Comparison of ENCODE assay signal across 15 mouse cellular contexts in the genomic region with DNA sequence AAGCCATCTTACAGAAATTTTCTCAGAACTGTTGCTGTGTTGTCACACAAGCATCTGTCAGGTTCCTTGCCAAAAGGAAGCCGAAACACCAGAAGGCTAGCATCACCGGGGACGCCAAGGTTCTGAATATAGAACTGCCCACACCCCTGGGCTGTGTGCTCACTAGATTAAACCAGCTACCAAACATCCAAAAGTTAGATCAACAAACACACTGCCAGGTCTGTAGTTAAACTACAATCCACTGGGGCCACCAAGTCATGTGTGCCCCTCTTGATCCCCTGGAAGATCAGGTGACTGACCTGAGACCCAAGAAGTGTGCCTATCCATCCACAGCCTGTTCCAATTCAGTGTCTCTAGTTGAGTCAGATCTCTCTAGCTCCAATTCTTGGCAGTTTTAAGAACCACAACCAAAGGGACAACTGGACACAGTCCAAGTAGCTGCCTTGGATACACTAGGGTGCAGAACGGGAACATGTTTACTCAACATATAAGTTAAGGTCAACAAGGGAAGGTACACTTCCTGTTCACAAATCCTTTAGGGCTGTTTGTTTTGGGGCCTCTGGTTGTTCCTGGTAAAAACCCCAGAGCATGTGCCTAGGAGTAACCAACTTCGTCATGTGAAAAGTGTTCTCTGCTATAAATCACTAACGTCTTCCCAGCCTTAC.
DNase-seq lines count a peak whose midpoint lies in the region; ATAC-seq and TF ChIP-seq lines count a peak whose summit lies in the region.
"Had no signal": no experiment of that assay in that cellular context is flagged by ENCODE, and none has a peak within 500 bp of the region (broad histone marks: within the 10 kb centered on the region; RNA-seq: fewer than 3 reads in every experiment).

No protein-coding gene starts in this region.

- TF ChIP-seq EP300 in liver, embryonic 14.5 days (IDR thresholded peaks at IDR 0.05; ENCODE audit: low read depth), result no peak

- WGBS in liver, embryonic 14.5 days (ENCODE audit: insufficient replicate concordance), result 62% methylated on average over 6 of the region's 6 CpGs

- H3K36me3 ChIP-seq in liver, embryonic 14.5 days (replicated peaks; ENCODE audit: control insufficient read depth, insufficient read depth, low read depth), result no peaks in the 10 kb centered on the region

- ATAC-seq in liver, embryonic 14.5 days (ENCODE audit: insufficient read depth), result peak; percentile 59

- H3K9me3 ChIP-seq in liver, embryonic 14.5 days (ENCODE audit: control insufficient read depth, low read length), result no peaks in the 10 kb centered on the region

- no peak overlapping the region for H3K4me2 ChIP-seq in liver, embryonic 14.5 days (ENCODE audit: low read depth)

- no peak overlapping the region for H3K27ac ChIP-seq in liver, embryonic 14.5 days

- DNase-seq in adrenal gland, postnatal 10 days, result peak; percentile 20
- no peak for DNase-seq in adrenal gland, adult 18-20 months (ENCODE audit: low spot score in 2 of 2)
- peak; percentile 0 to 6 for DNase-seq in urinary bladder, postnatal 36 days (ENCODE audit: low spot score in 2 of 2)
- DNase-seq in urinary bladder, postnatal 4 days (ENCODE audit: low spot score in 2 of 2), result no peak
- no peak for DNase-seq in liver, embryonic 14.5 days (ENCODE audit: low read depth in 3 of 3, low spot score in 3 of 3)
- no peak for DNase-seq in ovary, postnatal 14 days (ENCODE audit: low spot score)
- no peak for DNase-seq in spleen, postnatal 10 days (ENCODE audit: low spot score in 2 of 2)
- DNase-seq in thymus, postnatal 4 days, result no peak
- DNase-seq: adrenal gland, postnatal 25 days; cerebellum, postnatal 10 days; gastrocnemius, postnatal 14 days; left cerebral cortex, postnatal 4 days; thymus, adult 18-20 months had no signal

- no peak for TF ChIP-seq CTCF in liver, embryonic 14.5 days (IDR thresholded peaks at IDR 0.05; ENCODE audit: low read depth)

- H3K9ac ChIP-seq in liver, embryonic 14.5 days (replicated peaks), result no peak overlapping the region

- H3K27me3 ChIP-seq in liver, embryonic 14.5 days (ENCODE audit: control insufficient read depth, insufficient read depth, low read length), result no peaks in the 10 kb centered on the region
- H3K27me3 ChIP-seq: megakaryocyte, embryonic 14.5 days had no signal

- no peak overlapping the region for H3K4me3 ChIP-seq in liver, embryonic 14.5 days (ENCODE audit: insufficient read depth in 1 of 2, low read depth in 2 of 2, low read length in 2 of 2)
- H3K4me3 ChIP-seq: megakaryocyte, embryonic 14.5 days; myocyte had no signal

- H3K4me1 ChIP-seq in liver, embryonic 14.5 days (replicated peaks; ENCODE audit: control insufficient read depth in 2 of 2, insufficient read depth in 2 of 2, low read length in 1 of 2), result peaks cover 0 to 5% of the 10 kb centered on the region in 2 experiments; a peak in 2 of 4 replicates
- H3K4me1 ChIP-seq: megakaryocyte, embryonic 14.5 days had no signal

Comparison
In these comparisons a context has a peak if more than half of its experiments do, and no peak if none do; other contexts are left out.
1. DNase-seq: peak in adrenal gland, postnatal 10 days (single experiment) and urinary bladder, postnatal 36 days (2 of 2); none in adrenal gland, adult 18-20 months (0 of 2), urinary bladder, postnatal 4 days (0 of 2), liver, embryonic 14.5 days (0 of 3), ovary, postnatal 14 days (single experiment), spleen, postnatal 10 days (0 of 2) and thymus, postnatal 4 days (single experiment).